Mouse (Mus musculus): ENCODE results near the gene Taf6l. TPM values are rescaled to one million over a fixed set of nuclear protein-coding genes. Genes with fewer than 3 reads are reported as not detected.

The Taf6l gene
- polyA plus RNA-seq, 1 experiment from 2014 or later, result 22.9 TPM

DNA sequence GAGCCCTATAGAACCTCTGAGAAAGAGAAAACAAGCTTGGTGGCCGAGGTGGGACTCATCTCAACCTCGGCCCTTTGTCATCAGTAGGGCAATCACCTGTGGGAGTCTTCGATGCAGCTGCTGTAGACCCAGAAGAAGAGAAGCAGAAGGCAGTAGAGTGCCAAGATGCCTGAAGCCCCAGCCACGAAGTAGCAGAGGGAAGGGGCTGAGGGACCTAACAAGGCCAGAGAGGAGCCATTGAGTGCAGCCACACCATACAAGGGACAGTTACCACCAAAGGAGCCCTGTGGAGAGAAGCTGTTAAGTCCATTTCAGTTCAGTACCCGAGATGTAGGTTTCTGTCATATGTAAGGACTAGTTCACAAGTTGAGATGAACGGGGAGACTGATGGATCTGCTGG is 12.8 kb downstream of the Taf6l start:
- Histone ChIP-seq H3K27me3 (ENCODE audit: control insufficient read depth, insufficient read depth, low read length) (no peaks in the 10 kb centered on the region), H3K9me3 (ENCODE audit: control insufficient read depth, low read length) (no peaks in the 10 kb centered on the region), H3K36me3 (ENCODE audit: control insufficient read depth, insufficient read depth, low read length) (peaks cover 40% of the 10 kb centered on the region), H3K27ac (ENCODE audit: low read depth, low read length) (peak overlapping the region; percentile 97; the same call in 1 of the 2 replicates), H3K4me2 (replicated peaks; ENCODE audit: low read depth, low read length) (peak overlapping the region; percentile 98), H3K9ac (ENCODE audit: low read depth, low read length) (peak overlapping the region; percentile 96; the same call in 1 of the 2 replicates), H3K4me1 (ENCODE audit: control insufficient read depth, insufficient read depth, low read length) (peaks cover 25% of the 10 kb centered on the region), H3K4me3 (ENCODE audit: low read length) (peak overlapping the region; percentile 70)
- ATAC-seq (ENCODE audit: low FRiP score, low TSS enrichment), result no peak
- 48% methylated on average over 6 of the region's 6 CpGs for WGBS

DNA sequence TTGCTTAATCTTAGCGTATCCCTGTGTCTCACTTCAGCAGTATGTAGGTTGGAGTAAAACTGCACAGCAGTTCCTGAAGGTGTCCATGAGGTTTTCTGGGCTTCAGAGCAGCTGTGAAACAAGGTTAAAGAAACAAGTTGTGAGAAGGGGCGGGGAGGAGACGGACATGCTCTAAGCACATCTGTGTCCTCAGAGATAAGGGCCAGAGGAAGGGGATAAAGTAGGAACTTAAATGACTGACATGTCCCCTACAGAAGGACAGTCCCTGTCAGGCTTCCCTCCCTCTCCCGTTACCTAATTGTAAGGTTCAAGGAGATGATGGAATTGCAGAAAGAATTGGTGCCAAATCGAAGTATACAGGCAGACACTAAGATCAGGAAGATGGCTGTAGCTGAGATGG is 13.2 kb downstream of the Taf6l start:
- WGBS, result 84% methylated on average over 5 of the region's 5 CpGs
- peaks cover 40% of the 10 kb centered on the region for H3K36me3 ChIP-seq (ENCODE audit: control insufficient read depth, insufficient read depth, low read length)
- peak overlapping the region; percentile 96; the same call in 1 of the 2 replicates for H3K9ac ChIP-seq (ENCODE audit: low read depth, low read length)
- H3K27me3 ChIP-seq (ENCODE audit: control insufficient read depth, insufficient read depth, low read length), result no peaks in the 10 kb centered on the region
- H3K4me2 ChIP-seq (replicated peaks; ENCODE audit: low read depth, low read length), result peak overlapping the region; percentile 98
- H3K4me3 ChIP-seq (ENCODE audit: low read length), result peak overlapping the region; percentile 70; the same call in 1 of the 2 replicates
- no peak for ATAC-seq (ENCODE audit: low FRiP score, low TSS enrichment)
- H3K9me3 ChIP-seq (ENCODE audit: control insufficient read depth, low read length), result no peaks in the 10 kb centered on the region
- peaks cover 25% of the 10 kb centered on the region for H3K4me1 ChIP-seq (ENCODE audit: control insufficient read depth, insufficient read depth, low read length)
- 0 out of 2 replicates have a peak overlapping the region, but pooled peaks have one; percentile 97 for H3K27ac ChIP-seq (ENCODE audit: low read depth, low read length)

DNA sequence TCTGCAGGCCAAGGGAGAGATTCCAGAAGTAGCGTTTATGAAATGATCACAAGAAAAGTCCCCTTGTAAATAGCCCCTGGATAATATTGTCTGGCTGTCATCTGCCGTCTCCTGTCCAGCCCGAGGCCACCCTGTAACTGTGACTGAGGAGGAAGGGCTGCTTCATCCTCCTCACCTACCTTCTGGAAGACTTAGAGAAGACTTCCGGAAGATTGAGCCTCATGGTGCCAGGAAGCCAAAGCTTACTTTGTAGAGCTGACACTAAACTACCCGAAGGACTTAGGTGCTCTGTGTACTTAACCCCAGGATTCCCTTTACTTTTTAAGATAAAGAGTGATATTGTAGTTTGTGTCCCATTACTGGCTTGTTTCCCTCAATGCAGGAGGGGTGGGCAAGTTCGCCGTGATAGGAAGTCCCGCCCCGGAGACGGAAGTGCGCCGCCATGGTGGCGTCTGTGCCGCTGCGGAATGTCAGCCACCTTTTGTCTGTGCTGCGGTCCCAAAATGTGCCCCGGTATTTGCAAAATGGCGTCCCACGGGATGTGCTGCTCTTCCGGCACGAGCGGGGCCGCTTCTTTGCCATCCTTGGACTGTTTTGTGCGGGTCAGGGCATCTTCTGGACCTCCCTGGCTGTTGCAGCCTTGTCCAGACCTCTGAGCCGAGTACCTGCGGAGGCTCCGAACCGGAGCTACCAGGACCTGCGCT is 15.5 kb downstream of the Taf6l start, which contains the start of gene Tmem223:
Tmem223 (plus strand) TSS at position 430 of the 704 bp plus-strand sequence.
- H3K27ac ChIP-seq (ENCODE audit: low read depth, low read length), result peak within 1 kb of the TSS; percentile 85
- H3K36me3 ChIP-seq (ENCODE audit: control insufficient read depth, insufficient read depth, low read length), result peaks cover 58% of the 10 kb centered on the region
- no peaks in the 10 kb centered on the region for H3K27me3 ChIP-seq (ENCODE audit: control insufficient read depth, insufficient read depth, low read length)
- peaks cover 24% of the 10 kb centered on the region for H3K4me1 ChIP-seq (ENCODE audit: control insufficient read depth, insufficient read depth, low read length)
- peak within 1 kb of the TSS; percentile 93 for H3K9ac ChIP-seq (ENCODE audit: low read depth, low read length)
- ATAC-seq (ENCODE audit: low FRiP score, low TSS enrichment), result 0 out of 2 replicates have a peak, but pooled peaks have one; percentile 38
- H3K4me2 ChIP-seq (replicated peaks; ENCODE audit: low read depth, low read length), result peak within 1 kb of the TSS; percentile 75
- peaks cover under 1% of the 10 kb centered on the region; the same call in 1 of the 2 replicates for H3K9me3 ChIP-seq (ENCODE audit: control insufficient read depth, low read length)
- WGBS, result 33% methylated on average over 29 of the region's 29 CpGs
- peak within 1 kb of the TSS; percentile 84 for H3K4me3 ChIP-seq (ENCODE audit: low read length)

DNA sequence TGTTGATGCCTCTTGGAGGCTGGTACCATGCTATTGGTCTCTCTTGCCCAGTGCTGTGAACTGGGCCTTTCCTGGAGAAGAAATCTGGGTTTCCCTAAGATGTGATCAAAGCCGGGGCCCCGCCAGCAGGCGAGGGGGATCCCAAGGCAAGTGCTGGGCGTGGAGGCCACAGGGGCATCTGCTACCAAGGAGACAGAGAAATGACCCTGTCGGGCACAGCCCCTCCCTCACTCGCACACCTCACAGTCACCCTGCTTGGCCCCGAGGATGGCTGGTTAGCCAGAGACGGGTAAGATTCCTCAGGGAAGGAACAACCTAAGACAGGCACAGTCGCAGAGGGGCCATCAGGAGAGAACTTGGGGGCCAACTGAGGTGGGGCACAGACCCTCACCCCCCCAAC is 20.7 kb downstream of the Taf6l start:
- WGBS, result 96% methylated on average over 9 of the region's 9 CpGs
- Histone ChIP-seq H3K36me3 (ENCODE audit: control insufficient read depth, insufficient read depth, low read length) (peaks cover 81% of the 10 kb centered on the region), H3K4me2 (replicated peaks; ENCODE audit: low read depth, low read length) (no peak overlapping the region), H3K4me3 (ENCODE audit: low read length) (no peak overlapping the region), H3K4me1 (ENCODE audit: control insufficient read depth, insufficient read depth, low read length) (0 out of 2 replicates have a peak, but pooled peaks cover 4% of the 10 kb centered on the region), H3K9me3 (ENCODE audit: control insufficient read depth, low read length) (peaks cover 11% of the 10 kb centered on the region), H3K9ac (ENCODE audit: low read depth, low read length) (no peak overlapping the region), H3K27me3 (ENCODE audit: control insufficient read depth, insufficient read depth, low read length) (no peaks in the 10 kb centered on the region), H3K27ac (ENCODE audit: low read depth, low read length) (no peak overlapping the region)
- no peak for ATAC-seq (ENCODE audit: low FRiP score, low TSS enrichment)

DNA sequence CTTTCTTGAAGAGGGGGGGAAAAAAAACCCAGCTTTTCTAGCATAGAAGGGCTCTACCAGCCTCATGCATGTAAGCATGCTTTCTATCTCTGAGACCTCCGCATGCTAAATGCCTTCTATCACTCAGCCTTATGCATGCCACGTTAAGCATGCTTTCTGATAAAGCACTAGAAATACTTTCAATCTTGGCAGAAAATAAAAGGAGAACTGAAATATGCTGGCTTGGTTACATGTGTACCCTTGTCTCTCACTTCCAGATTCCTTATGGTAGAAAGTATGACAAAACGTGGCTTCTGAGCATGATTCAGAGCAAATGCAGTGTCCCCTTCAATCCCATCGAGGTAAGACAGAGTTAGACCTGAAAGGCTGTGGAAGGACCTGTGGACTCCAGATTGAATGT is 22.9 kb downstream of the Taf6l start:
- peaks cover 3% of the 10 kb centered on the region; the same call in 1 of the 2 replicates for H3K4me1 ChIP-seq (ENCODE audit: control insufficient read depth, insufficient read depth, low read length)
- peaks cover 11% of the 10 kb centered on the region for H3K9me3 ChIP-seq (ENCODE audit: control insufficient read depth, low read length)
- H3K9ac ChIP-seq (ENCODE audit: low read depth, low read length), result no peak overlapping the region
- ATAC-seq (ENCODE audit: low FRiP score, low TSS enrichment), result no peak
- H3K36me3 ChIP-seq (ENCODE audit: control insufficient read depth, insufficient read depth, low read length), result peaks cover 61% of the 10 kb centered on the region
- H3K27me3 ChIP-seq (ENCODE audit: control insufficient read depth, insufficient read depth, low read length), result no peaks in the 10 kb centered on the region
- no peak overlapping the region for H3K27ac ChIP-seq (ENCODE audit: low read depth, low read length)
- no peak overlapping the region for H3K4me2 ChIP-seq (replicated peaks; ENCODE audit: low read depth, low read length)
- 92% methylated on average over 4 of the region's 4 CpGs for WGBS
- no peak overlapping the region for H3K4me3 ChIP-seq (ENCODE audit: low read length)

DNA sequence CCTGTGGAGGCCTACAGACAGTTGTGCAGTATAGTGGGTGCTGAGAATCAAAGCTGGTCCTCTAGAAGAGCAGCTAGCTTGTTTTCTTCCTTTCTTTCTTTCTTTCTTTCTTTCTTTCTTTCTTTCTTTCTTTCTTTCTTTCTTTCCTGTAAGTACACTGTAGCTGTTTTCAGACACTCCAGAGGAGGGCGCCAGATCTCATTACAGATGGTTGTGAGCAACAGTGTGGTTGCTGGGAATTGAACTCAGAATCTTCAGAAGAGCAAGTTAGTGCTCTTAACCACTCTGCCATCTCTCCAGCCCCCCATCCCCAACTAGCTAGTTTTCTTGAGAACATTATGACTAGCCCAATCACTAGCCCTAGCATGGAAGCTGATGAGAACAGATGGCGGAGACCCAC is 25.5 kb downstream of the Taf6l start:
- H3K9ac ChIP-seq (ENCODE audit: low read depth, low read length), result no peak overlapping the region
- no peak overlapping the region for H3K27ac ChIP-seq (ENCODE audit: low read depth, low read length)
- H3K27me3 ChIP-seq (ENCODE audit: control insufficient read depth, insufficient read depth, low read length), result no peaks in the 10 kb centered on the region
- 91% methylated on average over 2 of the region's 2 CpGs for WGBS
- no peak for ATAC-seq (ENCODE audit: low FRiP score, low TSS enrichment)
- peaks cover 37% of the 10 kb centered on the region for H3K36me3 ChIP-seq (ENCODE audit: control insufficient read depth, insufficient read depth, low read length)
- no peak overlapping the region for H3K4me2 ChIP-seq (replicated peaks; ENCODE audit: low read depth, low read length)
- H3K9me3 ChIP-seq (ENCODE audit: control insufficient read depth, low read length), result peaks cover 11% of the 10 kb centered on the region
- H3K4me3 ChIP-seq (ENCODE audit: low read length), result no peak overlapping the region
- peaks cover 7% of the 10 kb centered on the region; the same call in 1 of the 2 replicates for H3K4me1 ChIP-seq (ENCODE audit: control insufficient read depth, insufficient read depth, low read length)

DNA sequence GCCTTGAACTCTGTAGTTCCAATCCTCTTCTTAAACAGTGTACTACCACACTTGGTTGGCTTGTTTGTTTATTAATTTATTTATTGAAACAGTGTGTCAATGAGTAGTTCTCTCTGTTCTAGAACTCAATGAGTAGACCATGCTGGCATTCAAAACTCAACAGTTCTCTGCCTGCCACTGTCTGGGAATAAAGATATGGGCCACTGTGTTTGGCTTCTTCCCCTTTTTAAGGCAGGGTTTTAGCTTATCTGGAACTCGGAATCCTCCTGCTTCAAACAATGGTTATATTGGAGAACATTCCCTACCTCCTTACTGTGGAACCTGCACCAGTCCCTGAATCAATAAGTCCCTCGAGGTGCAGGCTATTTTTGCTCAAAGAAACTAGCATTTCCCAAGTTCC is 27.3 kb downstream of the Taf6l start:
- Histone ChIP-seq H3K9ac (ENCODE audit: low read depth, low read length) (no peak overlapping the region), H3K27ac (ENCODE audit: low read depth, low read length) (no peak overlapping the region), H3K36me3 (ENCODE audit: control insufficient read depth, insufficient read depth, low read length) (peaks cover 31% of the 10 kb centered on the region), H3K27me3 (ENCODE audit: control insufficient read depth, insufficient read depth, low read length) (no peaks in the 10 kb centered on the region), H3K4me2 (replicated peaks; ENCODE audit: low read depth, low read length) (peak overlapping the region; percentile 81; the same call in 1 of the 2 replicates), H3K4me1 (ENCODE audit: control insufficient read depth, insufficient read depth, low read length) (peaks cover 14% of the 10 kb centered on the region; the same call in 1 of the 2 replicates), H3K4me3 (ENCODE audit: low read length) (no peak overlapping the region; the same call in 1 of the 2 replicates), H3K9me3 (ENCODE audit: control insufficient read depth, low read length) (no peaks in the 10 kb centered on the region)
- no peak for ATAC-seq (ENCODE audit: low FRiP score, low TSS enrichment)
- WGBS, result 90% methylated on average over 2 of the region's 2 CpGs

DNA sequence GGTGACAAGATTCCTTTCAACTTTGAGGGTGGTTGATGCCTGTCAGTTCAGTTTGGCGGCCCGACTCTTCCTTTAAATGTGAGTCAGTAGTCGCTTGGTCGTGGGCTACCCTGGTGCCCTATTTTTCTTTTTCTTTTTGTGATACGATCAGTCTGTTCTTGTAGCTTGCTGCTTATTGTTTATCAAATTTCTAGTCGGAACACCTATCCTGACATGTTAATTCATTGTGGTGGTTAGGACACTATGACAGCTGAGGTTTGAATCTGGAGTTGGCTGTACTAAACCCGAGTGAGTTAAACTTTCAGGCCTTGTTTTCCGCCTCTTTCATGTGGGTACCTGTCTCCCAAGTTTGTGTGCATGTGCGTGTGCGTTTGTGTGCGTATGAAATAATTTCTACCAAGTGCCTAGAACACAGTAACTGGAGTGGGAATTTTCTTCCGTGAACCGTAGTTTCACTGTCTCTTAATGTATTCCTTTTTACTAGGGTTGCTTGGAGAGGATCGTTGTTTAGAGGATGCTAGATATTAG is 28.7 kb downstream of the Taf6l start:
- Histone ChIP-seq H3K27ac (ENCODE audit: low read depth, low read length) (peak overlapping the region; percentile 90), H3K36me3 (ENCODE audit: control insufficient read depth, insufficient read depth, low read length) (peaks cover 31% of the 10 kb centered on the region), H3K4me2 (replicated peaks; ENCODE audit: low read depth, low read length) (peak overlapping the region; percentile 81), H3K4me1 (ENCODE audit: control insufficient read depth, insufficient read depth, low read length) (peaks cover 14% of the 10 kb centered on the region; the same call in 1 of the 2 replicates), H3K9ac (ENCODE audit: low read depth, low read length) (peak overlapping the region; percentile 95), H3K4me3 (ENCODE audit: low read length) (peak overlapping the region; percentile 96), H3K9me3 (ENCODE audit: control insufficient read depth, low read length) (no peaks in the 10 kb centered on the region), H3K27me3 (ENCODE audit: control insufficient read depth, insufficient read depth, low read length) (no peaks in the 10 kb centered on the region)
- ATAC-seq (ENCODE audit: low FRiP score, low TSS enrichment), result no peak
- WGBS, result 4% methylated on average over 14 of the region's 14 CpGs
